Mouse (Mus musculus): ENCODE data around the gene Fgf16. TPM values are rescaled to one million over a fixed set of nuclear protein-coding genes. Genes with fewer than 3 reads are reported as not detected.
A peak's percentile ranks its signal among the peaks of the same experiment; 100 is the strongest.

Fgf16 gene
- total RNA-seq (2014; rRNA removed) (0.05 and 0.18 TPM in 2 replicates), polyA plus RNA-seq (2015; fragmentation: Nextera tagmentation; extraction: Ambion mirVana) (0.16 TPM in 1 of 2 replicates, not detected in the other)

- no peak within 1 kb of the TSS for H3K27ac ChIP-seq
- no peaks in the 10 kb centered on the region for H3K4me1 ChIP-seq (ENCODE audit: insufficient read depth, low read length)
- H3K36me3 ChIP-seq (ENCODE audit: insufficient read depth, low read length) = no peaks in the 10 kb centered on the region
- peak within 1 kb of the TSS; percentile 40 for H3K4me3 ChIP-seq (ENCODE audit: low read length)
- H3K9ac ChIP-seq (replicated peaks; ENCODE audit: low read length) = no peak within 1 kb of the TSS; the same call in 1 of the 2 replicates
- ATAC-seq = peak; percentile 52; the same call in 1 of the 2 replicates
- H3K9me3 ChIP-seq (ENCODE audit: low read length) = no peaks in the 10 kb centered on the region
- H3K4me2 ChIP-seq (ENCODE audit: low read depth, low read length) = peak within 1 kb of the TSS; percentile 69
- no peak for TF ChIP-seq CTCF (IDR thresholded peaks at IDR 0.05; ENCODE audit: low read depth)
- peaks cover 4% of the 10 kb centered on the region; the same call in 1 of the 2 replicates for H3K27me3 ChIP-seq (ENCODE audit: insufficient read depth, low read length)
- no peak for DNase-seq (ENCODE audit: low spot score)
- 29% methylated on average over 52 of the region's 86 CpGs for WGBS
Observed at GRCm38 (mm10) chrX:105764162-105765004, at the start of gene Fgf16. Gene Fgf16, plus strand, starts transcription at chrX:105764279.

DNA sequence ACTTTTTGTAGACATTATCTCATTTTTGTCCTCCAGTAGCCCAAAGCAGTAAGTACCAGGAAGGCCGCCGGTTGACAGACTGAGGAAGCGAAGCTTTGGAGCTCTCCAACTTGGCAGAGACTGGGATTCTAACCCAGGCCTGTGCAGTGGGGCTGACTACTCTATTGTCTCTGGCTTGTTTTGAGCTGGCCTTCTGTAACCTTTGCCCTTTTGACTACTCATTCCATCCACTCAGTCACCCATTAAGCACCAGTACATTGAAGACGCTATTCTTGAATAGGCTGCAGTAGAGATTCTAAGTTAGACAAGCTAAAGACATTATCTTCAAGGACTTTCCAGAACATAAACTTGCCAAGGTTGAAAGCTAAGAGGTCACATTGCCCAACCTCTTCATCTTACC, 49.3 kb upstream of the Fgf16 start:
- no peak for TF ChIP-seq CTCF (IDR thresholded peaks at IDR 0.05; ENCODE audit: low read depth)

GRCm38 (mm10) chrX:105715789-105716321, 48.2 kb upstream of the Fgf16 start:
- Histone ChIP-seq H3K27me3 (ENCODE audit: insufficient read depth, low read length) (no peaks in the 10 kb centered on the region), H3K9me3 (ENCODE audit: low read length) (no peaks in the 10 kb centered on the region), H3K9ac (replicated peaks; ENCODE audit: low read length) (no peak overlapping the region), H3K4me3 (ENCODE audit: low read length) (no peak overlapping the region), H3K27ac (no peak overlapping the region), H3K36me3 (ENCODE audit: insufficient read depth, low read length) (no peaks in the 10 kb centered on the region), H3K4me1 (ENCODE audit: insufficient read depth, low read length) (no peaks in the 10 kb centered on the region), H3K4me2 (ENCODE audit: low read depth, low read length) (no peak overlapping the region)
- WGBS = 88% methylated on average over 7 of the region's 7 CpGs
- ATAC-seq (no peak), DNase-seq (ENCODE audit: low spot score) (no peak)
- no peak for TF ChIP-seq CTCF (IDR thresholded peaks at IDR 0.05; ENCODE audit: low read depth)

More for the DNA sequence above, 49.3 kb upstream of the Fgf16 start:
- H3K27me3 ChIP-seq (ENCODE audit: insufficient read depth, low read length) = no peaks in the 10 kb centered on the region
- H3K27ac ChIP-seq = no peak overlapping the region
- no peaks in the 10 kb centered on the region for H3K36me3 ChIP-seq (ENCODE audit: insufficient read depth, low read length)
- H3K4me2 ChIP-seq (ENCODE audit: low read depth, low read length) = no peak overlapping the region
- WGBS = 79% methylated on average over 4 of the region's 4 CpGs
- H3K9ac ChIP-seq (replicated peaks; ENCODE audit: low read length) = no peak overlapping the region
- no peaks in the 10 kb centered on the region for H3K4me1 ChIP-seq (ENCODE audit: insufficient read depth, low read length)
- no peaks in the 10 kb centered on the region for H3K9me3 ChIP-seq (ENCODE audit: low read length)
- H3K4me3 ChIP-seq (ENCODE audit: low read length) = no peak overlapping the region
- DNase-seq (ENCODE audit: low spot score) (no peak), ATAC-seq (no peak)

GRCm38 (mm10) chrX:105718388-105718787, 45.7 kb upstream of the Fgf16 start:
- no peak overlapping the region for H3K4me2 ChIP-seq (ENCODE audit: low read depth, low read length)
- no peak overlapping the region for H3K27ac ChIP-seq
- H3K27me3 ChIP-seq (ENCODE audit: insufficient read depth, low read length) = no peaks in the 10 kb centered on the region
- no peak overlapping the region for H3K9ac ChIP-seq (replicated peaks; ENCODE audit: low read length)
- H3K36me3 ChIP-seq (ENCODE audit: insufficient read depth, low read length) = no peaks in the 10 kb centered on the region
- no peak for DNase-seq (ENCODE audit: low spot score)
- no peak for TF ChIP-seq CTCF (IDR thresholded peaks at IDR 0.05; ENCODE audit: low read depth)
- no peak for ATAC-seq
- no peaks in the 10 kb centered on the region for H3K9me3 ChIP-seq (ENCODE audit: low read length)
- no peak overlapping the region for H3K4me3 ChIP-seq (ENCODE audit: low read length)
- 83% methylated on average over 5 of the region's 5 CpGs for WGBS
- H3K4me1 ChIP-seq (ENCODE audit: insufficient read depth, low read length) = no peaks in the 10 kb centered on the region

- Histone ChIP-seq H3K9me3 (ENCODE audit: low read length) (no peaks in the 10 kb centered on the region), H3K4me3 (ENCODE audit: low read length) (no peak overlapping the region), H3K36me3 (ENCODE audit: insufficient read depth, low read length) (no peaks in the 10 kb centered on the region), H3K27me3 (ENCODE audit: insufficient read depth, low read length) (no peaks in the 10 kb centered on the region), H3K27ac (no peak overlapping the region), H3K4me2 (ENCODE audit: low read depth, low read length) (no peak overlapping the region), H3K4me1 (ENCODE audit: insufficient read depth, low read length) (no peaks in the 10 kb centered on the region), H3K9ac (replicated peaks; ENCODE audit: low read length) (no peak overlapping the region)
- ATAC-seq = no peak
- TF ChIP-seq CTCF (IDR thresholded peaks at IDR 0.05; ENCODE audit: low read depth) = no peak
- DNase-seq (ENCODE audit: low spot score) = no peak
- WGBS = 87% methylated on average over 5 of the region's 5 CpGs
Observed at GRCm38 (mm10) chrX:105718943-105719342, 45.1 kb upstream of the Fgf16 start.

- H3K4me2 ChIP-seq (ENCODE audit: low read depth, low read length) = no peak overlapping the region
- no peaks in the 10 kb centered on the region for H3K4me1 ChIP-seq (ENCODE audit: insufficient read depth, low read length)
- 86% methylated on average over 7 of the region's 7 CpGs for WGBS
- no peak for DNase-seq (ENCODE audit: low spot score)
- H3K9me3 ChIP-seq (ENCODE audit: low read length) = no peaks in the 10 kb centered on the region
- no peak for TF ChIP-seq CTCF (IDR thresholded peaks at IDR 0.05; ENCODE audit: low read depth)
- no peaks in the 10 kb centered on the region for H3K36me3 ChIP-seq (ENCODE audit: insufficient read depth, low read length)
- H3K27me3 ChIP-seq (ENCODE audit: insufficient read depth, low read length) = no peaks in the 10 kb centered on the region
- H3K4me3 ChIP-seq (ENCODE audit: low read length) = no peak overlapping the region
- no peak overlapping the region for H3K9ac ChIP-seq (replicated peaks; ENCODE audit: low read length)
- no peak for ATAC-seq
- H3K27ac ChIP-seq = no peak overlapping the region
Observed at GRCm38 (mm10) chrX:105724174-105724573, 39.9 kb upstream of the Fgf16 start.
